Mouse (Mus musculus) liver (tissue): Measurements from ENCODE around the gene Dhodh.

ENCODE experiments used
- DNase-seq: peaks from one replicate; pipeline ENCODE4 v3.0.0-alpha.2; 2020; ENCODE audit warnings: mixed read lengths

The Dhodh gene

DNA sequence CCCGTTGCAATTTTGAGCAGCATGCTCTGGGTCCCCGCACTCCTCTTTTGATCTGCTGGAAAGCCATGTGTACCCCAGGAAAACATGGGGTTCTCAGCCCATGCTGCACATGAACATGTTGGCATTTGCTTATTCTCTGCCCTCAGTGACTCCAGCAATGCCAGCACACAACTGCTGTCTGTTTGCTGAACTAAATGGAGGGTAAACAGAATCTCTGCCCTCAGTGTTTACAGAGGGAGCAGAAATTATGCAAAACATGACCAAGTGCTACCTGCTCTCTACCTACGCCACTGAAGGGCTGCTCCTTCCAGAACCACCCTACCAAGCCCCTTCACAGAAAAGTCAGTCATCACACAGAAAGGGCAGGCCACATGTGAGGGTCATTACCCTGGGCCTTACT, 23.6 kb downstream of the Dhodh start:
- DNase-seq = no peak

DNA sequence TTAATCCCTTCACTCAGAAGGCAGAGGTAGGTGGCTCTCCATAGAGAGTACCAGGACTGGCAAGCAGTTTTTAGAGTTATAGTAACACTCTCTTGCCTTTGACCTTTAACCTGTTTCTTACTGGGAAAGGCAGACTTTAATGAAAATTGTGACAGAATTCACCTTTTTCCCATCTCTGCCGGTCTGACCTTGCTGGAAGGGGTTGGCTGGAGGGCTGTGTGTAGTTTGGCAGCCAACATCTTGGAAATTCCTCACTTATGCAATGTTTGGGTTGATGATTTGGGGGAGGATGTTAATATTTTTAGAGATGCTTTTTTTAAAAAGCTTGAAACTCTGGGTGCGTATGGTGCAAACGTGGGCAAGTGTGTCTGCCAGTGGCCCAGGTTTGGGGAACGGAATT, 24.2 kb downstream of the Dhodh start:
- DNase-seq = no peak

DNA sequence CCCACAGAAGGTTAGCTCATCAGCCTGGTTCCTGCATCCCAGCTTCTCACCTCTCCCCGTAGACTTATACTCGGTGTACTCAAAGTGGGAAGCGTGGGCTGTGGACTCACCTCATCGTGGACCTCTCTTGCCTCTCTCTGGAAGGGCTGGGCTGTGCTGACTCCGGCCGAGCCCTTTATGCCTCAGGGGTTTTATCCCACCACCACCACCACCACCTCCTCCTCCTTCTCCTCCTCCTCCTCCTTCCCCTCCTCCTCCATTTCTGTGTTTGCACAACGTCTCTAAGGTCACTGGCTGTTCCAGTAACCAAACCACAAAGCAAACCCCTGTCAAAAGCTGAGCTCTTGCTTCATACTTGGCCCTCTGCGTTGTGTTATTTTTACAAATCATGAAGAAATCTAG, 29.6 kb downstream of the Dhodh start, which contains the start of gene Hp:
Hp (minus strand) TSS at position 273 of the 402 bp plus-strand sequence.
- no peak for DNase-seq

DNA sequence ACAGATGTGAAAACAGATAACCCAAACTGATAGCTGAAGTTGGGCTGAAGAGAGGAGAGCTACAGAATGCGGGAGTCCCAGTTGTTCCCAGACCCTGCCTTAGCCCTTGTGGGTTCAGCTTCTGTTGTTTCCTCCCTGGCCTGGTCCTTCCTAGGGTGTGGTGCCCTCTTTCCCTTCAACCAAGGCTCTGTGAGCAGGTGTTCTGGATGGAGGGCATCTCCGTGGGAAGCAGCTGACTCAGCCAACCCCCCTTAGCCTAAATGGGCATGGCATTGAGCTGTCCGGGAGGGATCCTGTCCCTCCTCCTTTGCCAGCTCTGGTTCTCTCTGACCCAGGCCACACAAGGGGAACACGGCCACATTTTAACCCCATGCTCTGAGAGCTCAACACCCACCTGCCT, 32.2 kb downstream of the Dhodh start:
- DNase-seq = no peak

DNA sequence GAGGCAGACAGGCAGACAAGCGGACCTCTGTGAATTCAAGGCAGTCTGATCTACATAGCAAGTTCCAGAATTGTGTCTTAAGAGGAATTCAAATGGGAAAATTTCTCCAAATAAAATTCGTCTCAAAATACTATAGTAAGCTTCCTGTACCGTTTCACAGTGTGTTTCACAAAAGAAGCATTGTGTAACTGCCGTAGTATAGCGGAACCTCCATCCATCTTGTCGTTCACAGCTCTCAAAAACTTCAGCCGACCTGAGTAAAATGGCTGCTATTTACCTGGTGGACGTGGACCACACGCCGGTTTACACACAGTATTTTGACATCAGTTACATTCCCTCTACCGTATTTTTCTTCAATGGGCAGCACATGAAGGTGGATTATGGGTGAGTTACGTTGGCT, 37.3 kb downstream of the Dhodh start:
- DNase-seq = no peak

DNA sequence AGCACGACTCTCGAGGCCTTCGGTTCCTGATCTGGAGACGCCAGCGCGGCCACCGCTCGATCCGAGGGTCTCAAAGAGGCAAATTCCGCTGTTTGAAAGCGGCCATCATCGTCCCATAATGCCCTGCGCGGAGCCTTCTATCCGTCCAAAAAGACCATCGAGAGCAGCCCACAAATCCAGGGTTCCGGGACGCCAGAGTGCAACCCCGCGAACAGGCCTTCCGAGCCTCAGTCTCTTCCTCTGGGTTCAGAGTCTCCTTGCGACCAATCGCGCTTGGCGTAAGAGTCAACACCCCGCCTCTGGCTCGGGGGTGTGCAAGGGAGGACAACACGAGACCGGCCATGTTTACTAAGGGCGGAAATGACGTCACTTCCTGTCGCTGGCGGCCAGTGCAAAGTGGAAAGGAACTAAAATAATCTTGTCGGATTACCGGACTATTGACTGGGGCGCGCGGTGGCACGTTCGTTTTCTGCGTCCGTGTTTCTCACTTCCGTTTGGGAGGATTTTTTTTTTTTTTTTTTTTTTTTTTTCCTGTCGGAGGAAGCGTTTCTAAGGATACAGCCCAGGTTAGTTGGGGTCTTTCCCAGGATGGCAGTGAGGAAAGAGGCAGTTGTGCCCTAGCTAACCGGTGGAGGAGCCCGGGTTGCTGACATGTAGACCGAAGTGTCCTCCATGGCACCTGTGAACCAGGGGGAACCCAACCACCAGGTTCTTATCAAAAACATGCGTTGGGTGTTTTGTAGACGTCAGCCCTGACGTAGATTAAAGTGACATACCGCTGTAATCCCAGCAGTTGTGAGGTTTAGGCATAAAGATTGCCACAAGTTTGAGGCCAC, 42.8 kb downstream of the Dhodh start, which contains the start of the genes Dhx38 and Txnl4b:
Dhx38 (minus strand) TSS at position 364 of the 836 bp plus-strand sequence.
Txnl4b (plus strand) TSS at position 395 of the 836 bp plus-strand sequence.
- DNase-seq = peak; percentile 96

DNA sequence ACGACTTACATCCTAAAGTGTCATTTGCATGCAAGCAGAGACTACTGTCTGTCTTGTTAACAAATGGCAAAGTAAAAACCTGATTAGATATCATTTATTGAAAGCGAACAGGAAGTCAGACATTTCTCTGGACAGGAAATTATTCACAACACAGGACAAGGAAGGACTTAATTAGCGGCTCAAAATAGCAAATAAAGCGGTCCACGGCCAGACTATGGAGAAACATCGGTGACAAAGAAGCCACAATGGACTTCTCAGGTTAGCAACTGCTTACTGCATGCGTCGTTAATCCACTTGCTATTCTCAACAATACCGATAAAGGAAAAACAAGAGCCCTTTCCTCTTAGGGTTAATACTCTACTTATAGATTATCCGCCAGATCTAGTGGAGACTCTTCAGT, 43.7 kb downstream of the Dhodh start:
- no peak for DNase-seq

DNA sequence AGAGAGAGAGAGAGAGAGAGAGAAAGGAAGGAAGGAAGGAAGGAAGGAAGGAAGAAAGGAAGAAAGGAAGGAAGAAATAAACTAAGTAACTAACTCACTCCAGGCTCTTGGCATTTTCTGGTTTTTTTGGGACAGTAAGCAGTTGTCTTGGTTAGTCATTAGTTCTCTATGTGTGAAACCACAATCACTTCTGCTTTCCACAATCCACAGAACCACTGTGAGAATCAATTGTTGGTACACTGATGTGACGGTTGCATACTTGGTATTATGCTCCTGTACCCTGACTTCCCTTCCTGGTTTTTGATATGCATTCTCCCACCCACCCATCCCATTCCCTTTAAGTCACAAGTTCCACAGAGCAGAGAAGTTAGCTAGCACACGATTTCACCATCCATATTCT, 44.6 kb downstream of the Dhodh start:
- DNase-seq = no peak

DNA sequence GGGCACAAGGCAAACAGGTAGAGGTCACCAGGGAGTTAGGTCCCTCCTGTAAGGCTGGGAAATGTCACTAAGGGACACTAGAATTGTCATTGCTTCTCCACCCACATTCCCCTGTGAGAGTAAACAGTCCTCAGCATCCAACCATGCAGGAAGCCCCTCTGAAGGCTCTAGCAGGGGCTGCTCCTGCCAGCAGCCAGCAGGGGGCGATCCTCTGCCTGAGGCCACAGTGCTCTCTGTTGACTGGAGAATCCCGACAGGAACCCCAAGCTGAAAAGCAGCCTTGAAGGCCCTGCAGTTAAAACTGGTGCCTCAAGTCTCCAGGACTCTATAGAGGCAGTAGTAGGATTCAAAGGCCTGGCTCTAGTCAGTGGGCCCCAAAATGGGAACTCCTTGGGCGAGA, 56.8 kb downstream of the Dhodh start:
- DNase-seq = peak; percentile 34

DNA sequence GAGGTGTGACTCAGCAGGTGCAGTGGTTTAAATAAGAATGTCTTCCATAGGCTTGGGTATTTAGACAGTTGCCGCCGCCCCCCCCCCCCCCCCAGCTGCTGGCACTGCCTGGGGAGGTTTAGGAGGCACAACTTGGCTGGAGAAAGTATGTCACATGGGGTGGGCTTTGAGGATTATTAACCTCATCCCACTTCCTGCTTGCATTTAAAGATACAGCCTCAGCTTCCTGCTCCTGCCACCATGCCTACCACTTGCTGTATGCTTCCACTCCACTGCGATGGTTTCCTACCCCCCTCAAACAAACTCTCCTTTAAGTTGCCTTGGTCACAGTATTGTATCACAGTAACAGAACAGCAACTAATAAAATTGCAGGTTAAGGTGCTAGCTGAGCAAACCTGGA, 64.4 kb downstream of the Dhodh start:
- no peak for DNase-seq

DNA sequence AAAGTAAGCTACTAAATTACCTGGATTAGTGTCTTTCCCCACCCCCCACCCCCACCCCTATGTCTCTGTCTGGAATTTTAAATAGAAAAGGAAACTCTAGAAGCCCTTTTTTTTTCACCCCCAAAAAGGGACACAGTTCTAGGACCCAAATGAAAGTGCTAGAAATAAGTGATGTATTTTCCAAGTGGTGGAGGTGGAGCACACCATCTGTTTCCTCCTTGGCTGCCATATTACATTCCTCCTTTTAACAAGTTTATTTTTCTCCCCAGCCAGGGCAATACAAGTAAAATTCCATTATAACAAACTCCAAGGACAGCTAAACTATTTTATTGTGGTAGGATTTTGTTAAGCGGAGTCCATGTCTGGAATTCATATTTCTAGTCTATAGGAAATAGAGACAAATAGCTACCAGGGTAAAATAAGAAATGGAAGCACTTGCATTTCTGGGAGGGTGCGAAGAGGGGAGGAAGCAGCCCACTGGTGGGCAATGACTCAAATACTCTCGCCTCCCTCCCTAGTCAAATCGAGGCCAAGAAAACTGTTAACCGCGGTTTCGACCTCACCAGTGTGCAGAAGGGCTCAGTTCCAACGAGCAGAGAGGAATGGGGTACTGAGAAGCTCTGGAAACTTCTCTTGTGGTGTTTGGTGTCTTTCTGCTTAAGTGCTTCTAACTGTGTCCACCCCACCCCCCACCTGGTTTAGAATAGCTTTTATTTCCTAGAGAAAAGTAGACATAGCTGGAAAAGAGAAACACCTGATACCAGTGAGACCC, 65.5 kb downstream of the Dhodh start:
- no peak for DNase-seq

DNA sequence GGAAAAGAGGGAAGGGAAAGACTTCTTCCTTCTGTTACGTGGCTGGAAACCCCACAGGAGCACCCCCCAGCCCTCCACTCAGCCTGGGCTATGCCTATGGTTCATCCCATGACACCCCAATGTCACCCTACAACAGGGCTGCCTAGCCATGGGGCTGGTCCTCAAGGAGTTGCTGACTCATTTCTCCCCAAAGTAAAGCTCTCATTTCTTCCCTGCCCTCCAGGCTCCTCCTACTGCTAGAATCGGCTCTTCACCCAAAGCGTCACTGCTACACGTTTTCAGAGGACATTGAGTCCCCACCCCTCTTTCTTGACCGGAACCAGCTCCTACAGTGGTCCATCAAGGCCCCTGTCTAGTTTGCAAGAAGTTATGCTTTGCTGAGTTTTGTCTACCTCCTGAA, 66.3 kb downstream of the Dhodh start:
- DNase-seq = no peak
